Comparison of ENCODE assay signal across 8 mouse cellular contexts in the genomic region with DNA sequence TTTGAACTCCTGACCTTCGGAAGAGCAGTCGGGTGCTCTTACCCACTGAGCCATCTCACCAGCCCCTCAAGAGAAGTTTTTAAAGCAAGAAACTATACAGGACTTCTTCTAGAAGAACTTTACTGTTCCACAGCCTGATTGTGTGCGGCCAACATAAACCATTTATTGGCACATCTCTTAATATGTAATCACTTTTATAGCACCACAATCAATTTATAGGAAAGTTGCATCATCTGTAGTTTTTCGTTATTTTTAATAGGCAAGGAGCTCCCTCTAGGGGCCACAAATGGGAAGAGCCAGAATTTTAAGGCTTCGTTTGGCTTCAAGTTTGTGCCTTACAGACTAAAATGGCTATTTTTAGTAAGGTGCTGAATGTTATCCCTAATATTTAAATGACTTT. TPM values are rescaled to one million over a fixed set of nuclear protein-coding genes. Genes with fewer than 3 reads are reported as not detected.
DNase-seq lines count a peak whose midpoint lies in the region; ATAC-seq lines count a peak whose summit lies in the region.

No protein-coding gene starts in this region.

- H3K4me1 ChIP-seq in midbrain, embryonic 14.5 days (ENCODE audit: control insufficient read depth, insufficient read depth, low read length), result no peaks in the 10 kb centered on the region
- H3K4me1 ChIP-seq in midbrain, embryonic 15.5 days, result no peaks in the 10 kb centered on the region
- H3K4me1 ChIP-seq in intestine, embryonic 16.5 days (ENCODE audit: control insufficient read depth, insufficient read depth, low read length), result no peaks in the 10 kb centered on the region

- H3K4me3 ChIP-seq in midbrain, embryonic 14.5 days (replicated peaks; ENCODE audit: low read depth, low read length), result no peak overlapping the region
- no peak overlapping the region for H3K4me3 ChIP-seq in midbrain, embryonic 15.5 days
- no peak overlapping the region for H3K4me3 ChIP-seq in intestine, embryonic 16.5 days (ENCODE audit: low read length)

- no peak overlapping the region for H3K4me2 ChIP-seq in midbrain, embryonic 14.5 days (ENCODE audit: low read length)
- no peak overlapping the region for H3K4me2 ChIP-seq in midbrain, embryonic 15.5 days
- no peak overlapping the region for H3K4me2 ChIP-seq in intestine, embryonic 16.5 days (ENCODE audit: low read depth, low read length)

- H3K9ac ChIP-seq in midbrain, embryonic 14.5 days (replicated peaks; ENCODE audit: low read length), result no peak overlapping the region
- no peak overlapping the region for H3K9ac ChIP-seq in midbrain, embryonic 15.5 days
- no peak overlapping the region for H3K9ac ChIP-seq in intestine, embryonic 16.5 days (ENCODE audit: low read depth, low read length)

- H3K36me3 ChIP-seq in midbrain, embryonic 14.5 days (ENCODE audit: control insufficient read depth, insufficient read depth, low read length), result peaks cover 15% of the 10 kb centered on the region
- H3K36me3 ChIP-seq in midbrain, embryonic 15.5 days (replicated peaks), result no peaks in the 10 kb centered on the region
- 0 out of 2 replicates have a peak, but pooled peaks cover 3% of the 10 kb centered on the region for H3K36me3 ChIP-seq in intestine, embryonic 16.5 days (ENCODE audit: control insufficient read depth, insufficient read depth, low read length)

- no peak for ATAC-seq in midbrain, embryonic 14.5 days (ENCODE audit: low FRiP score, low TSS enrichment)
- no peak for ATAC-seq in midbrain, embryonic 15.5 days (replicated peaks)
- ATAC-seq in megakaryocyte, adult 5-6 weeks (ENCODE audit: poor library complexity, severe bottlenecking), result peak; percentile 59
- ATAC-seq in intestine, embryonic 16.5 days, result no peak

- WGBS in midbrain, embryonic 14.5 days, result 67% methylated on average over 5 of the region's 5 CpGs
- 52% methylated on average over 5 of the region's 5 CpGs for WGBS in midbrain, embryonic 15.5 days
- 57% methylated on average over 5 of the region's 5 CpGs for WGBS in intestine, embryonic 16.5 days

- intact Hi-C loops in heart, postnatal 10 days (cut with DNase I), result loop anchor here (2.0 to 5.0 kb wide), 2 partner anchors 57 to 498 kb away; no protein-coding TSS in a partner anchor

- peak; percentile 15 to 42 for DNase-seq in heart, postnatal 10 days
- no peak for DNase-seq in heart, adult 8-10 months (ENCODE audit: low spot score)
- peak; percentile 73 for DNase-seq in midbrain, embryonic 14.5 days
- peak; percentile 66 for DNase-seq in NIH3T3 (ENCODE audit: low read depth)
- DNase-seq in adrenal gland, postnatal 25 days, result no peak

- no peaks in the 10 kb centered on the region for H3K9me3 ChIP-seq in midbrain, embryonic 14.5 days (ENCODE audit: control insufficient read depth, low read length)
- no peaks in the 10 kb centered on the region for H3K9me3 ChIP-seq in midbrain, embryonic 15.5 days
- H3K9me3 ChIP-seq in intestine, embryonic 16.5 days (ENCODE audit: control insufficient read depth, low read length), result no peaks in the 10 kb centered on the region

- no peaks in the 10 kb centered on the region for H3K27me3 ChIP-seq in midbrain, embryonic 14.5 days (ENCODE audit: control insufficient read depth, insufficient read depth, low read length)
- H3K27me3 ChIP-seq in midbrain, embryonic 15.5 days (replicated peaks), result no peaks in the 10 kb centered on the region
- H3K27me3 ChIP-seq in intestine, embryonic 16.5 days (replicated peaks; ENCODE audit: control insufficient read depth, insufficient read depth, low read length), result no peaks in the 10 kb centered on the region

- no peak overlapping the region for H3K27ac ChIP-seq in midbrain, embryonic 14.5 days (replicated peaks; ENCODE audit: low read depth, low read length)
- no peak overlapping the region for H3K27ac ChIP-seq in midbrain, embryonic 15.5 days
- no peak overlapping the region for H3K27ac ChIP-seq in intestine, embryonic 16.5 days (ENCODE audit: low read length)

RNA-seq across cellular contexts. Expression of gene Apip, which starts 11.0 kb away (rescaled TPM):
- total RNA-seq in heart, postnatal 10 days (2021), result 10 to 100 TPM; 51.5 to 64.0 TPM
- 10 to 100 TPM; 70.1 to 93.5 (median 79.8) TPM for total RNA-seq in heart, adult 8-10 months (2022)
- 48.2 and 49.0 TPM in 2 replicates for polyA plus RNA-seq in midbrain, embryonic 14.5 days (2014; fragmentation: Nextera tagmentation; extraction: Ambion mirVana)
- polyA plus RNA-seq in midbrain, embryonic 15.5 days (2015; fragmentation: Nextera tagmentation; extraction: Ambion mirVana), result 46.2 and 47.7 TPM in 2 replicates
- total RNA-seq in megakaryocyte, adult 5-6 weeks (2015), result 40.9 and 41.2 TPM in 2 replicates
- total RNA-seq in megakaryocyte, adult 5-6 weeks (2017), result 16.2 and 24.6 TPM in 2 replicates
- total RNA-seq in adrenal gland, postnatal 25 days (2021), result 55.1 and 56.0 TPM in 2 replicates
- polyA plus RNA-seq in intestine, embryonic 16.5 days (2015; fragmentation: Nextera tagmentation; extraction: Ambion mirVana), result 50.0 and 51.0 TPM in 2 replicates

RNA-seq across cellular contexts. Expression of gene Pdhx, which starts 11.1 kb away (rescaled TPM):
- 100 to 1,000 TPM; 133 to 140 TPM for total RNA-seq in heart, postnatal 10 days (2021)
- 100 to 1,000 TPM; 143 to 179 (median 163) TPM for total RNA-seq in heart, adult 8-10 months (2022)
- 66.9 and 67.1 TPM in 2 replicates for polyA plus RNA-seq in midbrain, embryonic 14.5 days (2014; fragmentation: Nextera tagmentation; extraction: Ambion mirVana)
- 63.8 and 66.2 TPM in 2 replicates for polyA plus RNA-seq in midbrain, embryonic 15.5 days (2015; fragmentation: Nextera tagmentation; extraction: Ambion mirVana)
- total RNA-seq in megakaryocyte, adult 5-6 weeks (2015), result 13.5 and 16.8 TPM in 2 replicates
- 20.6 and 23.9 TPM in 2 replicates for total RNA-seq in megakaryocyte, adult 5-6 weeks (2017)
- 109 and 134 TPM in 2 replicates for total RNA-seq in adrenal gland, postnatal 25 days (2021)
- 34.6 and 37.7 TPM in 2 replicates for polyA plus RNA-seq in intestine, embryonic 16.5 days (2015; fragmentation: Nextera tagmentation; extraction: Ambion mirVana)

Comparison
In these comparisons a context has a peak if more than half of its experiments do, and no peak if none do; other contexts are left out.
1. DNase-seq: peak in heart, postnatal 10 days (2 of 2), midbrain, embryonic 14.5 days (single experiment) and NIH3T3 (single experiment); none in heart, adult 8-10 months (single experiment) and adrenal gland, postnatal 25 days (single experiment).